Mouse (Mus musculus): ENCODE data around the gene Tmem238. TPM values are rescaled to one million over a fixed set of nuclear protein-coding genes. Genes with fewer than 3 reads are reported as not detected.

Gene Tmem238
- total and polyA plus RNA-seq, 3 experiments: 5.5 to 12.3 (median 9.8) TPM

GRCm38 (mm10) chr7:4747156-4747899 is 42.1 kb downstream of the Tmem238 start:
- peaks cover 4 to 6% of the 10 kb centered on the region in 2 experiments; a peak in 3 of 4 replicates for H3K4me1 ChIP-seq (ENCODE audit: control insufficient read depth in 1 of 2, insufficient read depth in 2 of 2)
- TF ChIP-seq SIN3A (IDR thresholded peaks at IDR 0.05; ENCODE audit: low read length) (no peak), CHD2 (IDR thresholded peaks at IDR 0.05; ENCODE audit: low read length) (no peak), ZC3H11A (IDR thresholded peaks at IDR 0.05; ENCODE audit: low read depth, low read length) (no peak), BHLHE40 (IDR thresholded peaks at IDR 0.05; ENCODE audit: low read depth, low read length) (no peak), ELF1 (IDR thresholded peaks at IDR 0.05; ENCODE audit: low read depth, low read length) (no peak), E2F4 (IDR thresholded peaks at IDR 0.05; ENCODE audit: insufficient replicate concordance, low read depth, low read length) (no peak), USF2 (conservative IDR thresholded peaks at IDR 0.05; ENCODE audit: low read depth, low read length) (no peak), CTCF (conservative IDR thresholded peaks at IDR 0.05 in 1 of 2, IDR thresholded peaks at IDR 0.05 in 1 of 2; ENCODE audit: low read depth in 2 of 2, low read length in 2 of 2) (no peak), MXI1 (IDR thresholded peaks at IDR 0.05; ENCODE audit: low read depth, low read length) (no peak), NELFE (IDR thresholded peaks at IDR 0.05; ENCODE audit: low read depth, low read length) (no peak), CHD1 (IDR thresholded peaks at IDR 0.05; ENCODE audit: low read depth, low read length) (no peak), NRF1 (IDR thresholded peaks at IDR 0.05; ENCODE audit: low read depth, low read length) (no peak), MAZ (IDR thresholded peaks at IDR 0.05; ENCODE audit: low read depth, low read length) (no peak), USF1 (IDR thresholded peaks at IDR 0.05; ENCODE audit: low read depth, low read length) (no peak), KAT2A (IDR thresholded peaks at IDR 0.05; ENCODE audit: insufficient replicate concordance, low read length) (no peak), UBTF (IDR thresholded peaks at IDR 0.05; ENCODE audit: low read depth, low read length) (no peak), JUND (conservative IDR thresholded peaks at IDR 0.05; ENCODE audit: low read depth, low read length) (no peak), GABPA (IDR thresholded peaks at IDR 0.05; ENCODE audit: insufficient replicate concordance, low read depth, low read length) (no peak), IRF4 (IDR thresholded peaks at IDR 0.05; ENCODE audit: low read depth, low read length) (no peak), ZMIZ1 (IDR thresholded peaks at IDR 0.05; ENCODE audit: low read depth, low read length) (no peak)
- in situ Hi-C loops (cut with MboI; ENCODE audit: low pct_ligation_motif_present, low pct_unique_long_range_greater_than_20kb, low sequenced_read_pairs) (loop anchor here (5.0 kb wide), 1 partner anchor 35 kb away; the partner anchor contains the start of genes Il11 and Tmem190), dilution Hi-C loops (cut with MboI; ENCODE audit: extremely low pct_ligation_motif_present, extremely low pct_unique_long_range_greater_than_20kb, low sequenced_read_pairs) (no loop called here)
- no peak overlapping the region for H3K4me3 ChIP-seq (replicated peaks in 1 of 3; ENCODE audit: low read depth in 2 of 3, low read length in 2 of 3, poor library complexity in 1 of 3)
- no peak overlapping the region for H3K27ac ChIP-seq (ENCODE audit: insufficient read depth, low read depth)
- H3K36me3 ChIP-seq (replicated peaks in 1 of 2; ENCODE audit: control insufficient read depth in 1 of 2, insufficient read depth in 1 of 2, low read length in 1 of 2): peaks cover 30 to 84% of the 10 kb centered on the region in 2 experiments
- no peaks in the 10 kb centered on the region for H3K9me3 ChIP-seq (replicated peaks; ENCODE audit: low read length)
- no peaks in the 10 kb centered on the region for H3K79me2 ChIP-seq (replicated peaks; ENCODE audit: control insufficient read depth, extremely low read depth, insufficient read depth, poor library complexity, severe bottlenecking)
- H3K4me2 ChIP-seq (ENCODE audit: insufficient read depth, low read depth, poor library complexity, severe bottlenecking): no peak overlapping the region
- no peak for DNase-seq (ENCODE audit: extremely low read depth)
- H3K9ac ChIP-seq (ENCODE audit: insufficient read depth, low read depth): no peak overlapping the region
- H3K27me3 ChIP-seq (replicated peaks): no peaks in the 10 kb centered on the region

Data from CH12.LX (cell line).